Mouse (Mus musculus): ENCODE measurements around the gene Gm13304. TPM values are rescaled to one million over a fixed set of nuclear protein-coding genes. Genes with fewer than 3 reads are reported as not detected.

Gene Gm13304
- polyA plus RNA-seq (2015; fragmentation: Nextera tagmentation; extraction: Ambion mirVana) = 2.0 TPM in 1 of 2 replicates, not detected in the other

DNA sequence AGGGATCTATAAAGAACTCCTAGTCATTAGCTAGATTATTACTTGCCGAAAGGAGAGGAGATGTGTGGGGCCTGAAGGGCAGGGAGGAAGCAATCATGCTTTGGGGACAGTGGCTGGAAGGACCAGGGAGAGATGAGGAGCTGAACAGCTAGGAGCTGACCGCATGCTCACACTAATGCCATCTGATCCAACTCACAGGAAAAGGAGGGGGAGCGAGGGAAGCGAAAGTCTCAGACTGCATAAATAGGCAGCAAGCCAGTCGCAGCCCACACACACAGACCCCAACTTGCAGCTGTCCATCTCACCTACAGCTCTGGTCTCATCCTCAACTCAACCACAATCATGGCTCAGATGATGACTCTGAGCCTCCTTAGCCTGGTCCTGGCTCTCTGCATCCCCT lies at the start of gene Gm13304:
Gm13304 (plus strand) TSS at position 301 of the 400 bp plus-strand sequence.

GRCm38 (mm10) chr4:42090907-42091306 lies 23.7 kb upstream of the Gm13304 start, which contains the start of gene Gm3893:
Gene Gm3893, plus strand, starts transcription at chr4:42091207.

DNA sequence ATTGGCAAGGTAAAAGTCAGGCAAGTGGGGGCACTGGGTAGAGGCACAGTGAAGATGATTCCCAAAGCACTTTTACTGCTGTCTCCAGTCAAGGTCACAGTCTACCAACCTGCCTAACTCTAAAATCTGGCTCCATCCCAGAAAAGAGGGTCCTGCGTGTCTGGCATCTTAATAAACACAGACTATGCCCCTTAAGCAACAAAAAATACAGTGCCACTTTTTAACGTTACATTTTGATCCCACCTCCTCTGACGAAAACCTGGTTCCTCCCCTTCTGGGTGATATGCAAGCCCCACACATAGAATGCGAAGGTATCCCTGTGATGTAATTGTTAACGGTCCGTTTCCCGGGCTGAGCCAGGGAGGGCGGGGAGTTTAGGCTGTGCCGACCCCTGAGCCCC lies 38.5 kb downstream of the Gm13304 start, which contains the start of gene Gm13306:
Gm13306 (plus strand) TSS at position 301 of the 400 bp plus-strand sequence.

Other genes starting within 250 kb of the Gm13304 start
- 2.8 TPM in 1 of 2 replicates, not detected in the other for gene Gm21541, start 211.2 kb upstream of the Gm13304 start, polyA plus RNA-seq (2015; fragmentation: Nextera tagmentation; extraction: Ambion mirVana)
- 1.9 and 2.1 TPM in 2 replicates for gene Gm20878, start 173.2 kb upstream of the Gm13304 start, polyA plus RNA-seq (2015; fragmentation: Nextera tagmentation; extraction: Ambion mirVana)
- 0.13 and 0.19 TPM in 2 replicates for gene Fam205a4, start 148.8 kb upstream of the Gm13304 start, polyA plus RNA-seq (2015; fragmentation: Nextera tagmentation; extraction: Ambion mirVana)
- not detected in 2 replicates for gene Gm21093, start 80.1 kb upstream of the Gm13304 start, polyA plus RNA-seq (2015; fragmentation: Nextera tagmentation; extraction: Ambion mirVana)
- gene Gm3893, start 23.6 kb upstream of the Gm13304 start, polyA plus RNA-seq (2015; fragmentation: Nextera tagmentation; extraction: Ambion mirVana) = not detected in 2 replicates
- gene Gm13306, start 38.6 kb downstream of the Gm13304 start, polyA plus RNA-seq (2015; fragmentation: Nextera tagmentation; extraction: Ambion mirVana) = not detected in 2 replicates
- 0.38 TPM in 1 of 2 replicates, not detected in the other for gene Gm13305, start 53.8 kb downstream of the Gm13304 start, polyA plus RNA-seq (2015; fragmentation: Nextera tagmentation; extraction: Ambion mirVana)
- not detected in 2 replicates for gene Gm10600, start 125.8 kb downstream of the Gm13304 start, polyA plus RNA-seq (2015; fragmentation: Nextera tagmentation; extraction: Ambion mirVana)
- not detected in 2 replicates for gene Ccl21b, start 140.9 kb downstream of the Gm13304 start, polyA plus RNA-seq (2015; fragmentation: Nextera tagmentation; extraction: Ambion mirVana)
- not detected in 2 replicates for gene Gm21953, start 179.4 kb downstream of the Gm13304 start, polyA plus RNA-seq (2015; fragmentation: Nextera tagmentation; extraction: Ambion mirVana)
- not detected in 2 replicates for gene Fam205a3, start 203.5 kb downstream of the Gm13304 start, polyA plus RNA-seq (2015; fragmentation: Nextera tagmentation; extraction: Ambion mirVana)